Mouse (Mus musculus): ENCODE measurements around the gene Myb. TPM values are rescaled to one million over a fixed set of nuclear protein-coding genes. Genes with fewer than 3 reads are reported as not detected.

Myb gene
- polyA plus RNA-seq, 1 experiment, result 82.4 TPM

DNA sequence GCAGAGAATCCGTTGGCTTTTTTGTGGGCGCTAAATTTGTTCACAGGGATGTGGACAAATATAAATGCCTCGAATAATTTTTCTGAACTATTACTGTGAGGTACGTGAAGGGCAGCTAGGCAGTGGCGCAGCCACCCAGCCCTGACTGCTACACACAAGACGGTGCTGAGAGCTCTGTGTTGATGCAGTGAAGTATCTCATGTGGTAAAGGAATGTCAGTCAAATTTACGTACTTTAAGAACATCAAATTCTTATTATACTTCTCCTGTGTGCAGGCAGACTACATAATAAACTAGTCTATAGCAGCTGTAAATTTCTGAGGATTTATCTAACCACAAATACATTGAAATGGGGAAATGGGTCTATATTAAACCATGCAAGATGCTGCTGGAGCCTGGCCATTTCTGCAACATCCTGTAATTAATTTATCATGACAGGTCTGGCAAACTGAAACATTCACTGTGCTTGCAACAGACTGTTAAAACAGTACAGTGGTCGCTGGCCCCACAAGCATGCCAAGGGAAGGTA is 77.3 kb downstream of the Myb start:
- TF ChIP-seq POLR2A (IDR thresholded peaks at IDR 0.05; ENCODE audit: insufficient read depth, low read depth, low read length) (no peak), CTCF (IDR thresholded peaks at IDR 0.05; ENCODE audit: insufficient read depth, low read depth, low read length) (no peak)
- WGBS, result 46% methylated on average over 8 of the region's 8 CpGs

DNA sequence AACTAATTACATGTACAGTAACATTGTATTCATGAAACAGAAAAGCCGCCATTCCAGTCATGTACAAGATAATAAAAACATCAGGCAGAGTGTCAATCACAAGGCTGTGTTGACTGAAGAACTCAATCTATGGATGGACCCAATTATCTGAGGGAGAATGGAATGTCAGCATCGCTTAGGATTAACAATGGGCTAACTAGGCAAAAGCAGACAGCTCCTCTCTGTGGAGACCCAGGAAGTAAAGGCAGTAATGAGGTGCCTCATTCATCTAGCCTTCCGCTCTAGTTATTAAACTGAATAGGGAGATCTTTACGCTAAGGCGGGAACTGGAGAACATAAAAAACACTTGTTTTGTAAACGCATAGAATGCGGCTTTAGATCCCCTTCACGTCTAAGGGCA is 78.3 kb downstream of the Myb start:
- H3K4me3 ChIP-seq (ENCODE audit: insufficient read depth, low read depth, low read length), result no peak overlapping the region
- TF ChIP-seq POLR2A (IDR thresholded peaks at IDR 0.05; ENCODE audit: insufficient read depth, low read depth, low read length) (no peak), CTCF (IDR thresholded peaks at IDR 0.05; ENCODE audit: insufficient read depth, low read depth, low read length) (no peak)

More for the DNA sequence above, 77.3 kb downstream of the Myb start:
- Histone ChIP-seq H3K27ac (ENCODE audit: insufficient read depth, low read depth, low read length) (no peak overlapping the region), H3K4me3 (ENCODE audit: insufficient read depth, low read depth, low read length) (no peak overlapping the region), H3K4me1 (ENCODE audit: control insufficient read depth, insufficient read depth, low read length) (no peaks in the 10 kb centered on the region)

DNA sequence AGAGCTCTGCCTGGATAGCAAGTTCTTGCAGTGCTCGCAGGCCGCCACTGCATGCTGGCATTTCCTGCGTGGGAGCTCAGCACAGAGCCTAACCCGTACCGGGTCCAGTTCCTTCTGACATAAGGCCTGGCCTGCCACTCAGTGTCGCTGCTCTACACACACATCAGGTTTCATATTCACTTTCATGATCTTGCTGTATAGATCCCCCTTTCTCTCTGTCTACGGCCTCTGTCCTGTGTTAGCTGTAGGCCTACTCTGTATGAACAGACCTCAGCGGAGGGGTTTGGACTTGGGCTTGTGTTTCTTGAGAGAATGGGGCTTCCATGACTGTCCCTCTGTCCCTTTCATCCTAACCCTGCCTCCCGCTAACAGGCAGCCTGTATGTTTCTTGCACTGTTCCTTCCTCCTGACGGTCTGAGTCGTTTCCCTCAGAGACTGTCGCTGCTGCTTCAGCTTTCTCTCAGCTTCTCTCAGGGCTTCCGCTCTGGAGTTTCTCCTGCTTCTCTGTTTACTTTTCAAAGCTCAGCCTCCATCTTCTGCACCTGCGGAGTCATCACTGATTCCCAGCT is 83.5 kb downstream of the Myb start:
- Histone ChIP-seq H3K4me1 (ENCODE audit: control insufficient read depth, insufficient read depth, low read length) (no peaks in the 10 kb centered on the region), H3K27ac (ENCODE audit: insufficient read depth, low read depth, low read length) (no peak overlapping the region), H3K4me3 (ENCODE audit: insufficient read depth, low read depth, low read length) (no peak overlapping the region)
- TF ChIP-seq CTCF (IDR thresholded peaks at IDR 0.05; ENCODE audit: insufficient read depth, low read depth, low read length) (no peak), POLR2A (IDR thresholded peaks at IDR 0.05; ENCODE audit: insufficient read depth, low read depth, low read length) (no peak)
- 84% methylated on average over 14 of the region's 14 CpGs for WGBS

More for the DNA sequence above, 78.3 kb downstream of the Myb start:
- 39% methylated on average over 8 of the region's 8 CpGs for WGBS
- no peak overlapping the region for H3K27ac ChIP-seq (ENCODE audit: insufficient read depth, low read depth, low read length)
- H3K4me1 ChIP-seq (ENCODE audit: control insufficient read depth, insufficient read depth, low read length), result no peaks in the 10 kb centered on the region

DNA sequence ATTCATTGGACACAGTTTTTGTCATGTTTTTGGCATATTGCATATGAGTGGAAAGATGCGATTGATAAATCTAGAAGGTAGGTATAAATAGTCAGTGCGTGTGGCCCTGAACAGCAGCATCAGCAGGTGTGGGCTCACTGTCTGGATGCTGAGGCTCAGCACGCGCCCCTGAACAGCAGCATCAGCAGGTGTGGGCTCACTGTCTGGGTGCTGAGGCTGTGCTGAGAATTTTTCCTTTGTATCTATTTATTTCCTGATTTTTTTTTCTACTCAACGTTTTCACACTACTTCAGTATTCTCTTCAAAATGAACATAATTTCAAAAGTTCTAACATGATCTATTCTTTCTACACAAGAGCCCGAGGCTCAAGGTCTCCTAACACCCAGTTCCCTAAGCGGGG is 84.1 kb downstream of the Myb start:
- no peak overlapping the region for H3K27ac ChIP-seq (ENCODE audit: insufficient read depth, low read depth, low read length)
- no peak for TF ChIP-seq POLR2A (IDR thresholded peaks at IDR 0.05; ENCODE audit: insufficient read depth, low read depth, low read length)
- 90% methylated on average over 7 of the region's 7 CpGs for WGBS
- no peaks in the 10 kb centered on the region for H3K4me1 ChIP-seq (ENCODE audit: control insufficient read depth, insufficient read depth, low read length)
- no peak overlapping the region for H3K4me3 ChIP-seq (ENCODE audit: insufficient read depth, low read depth, low read length)

DNA sequence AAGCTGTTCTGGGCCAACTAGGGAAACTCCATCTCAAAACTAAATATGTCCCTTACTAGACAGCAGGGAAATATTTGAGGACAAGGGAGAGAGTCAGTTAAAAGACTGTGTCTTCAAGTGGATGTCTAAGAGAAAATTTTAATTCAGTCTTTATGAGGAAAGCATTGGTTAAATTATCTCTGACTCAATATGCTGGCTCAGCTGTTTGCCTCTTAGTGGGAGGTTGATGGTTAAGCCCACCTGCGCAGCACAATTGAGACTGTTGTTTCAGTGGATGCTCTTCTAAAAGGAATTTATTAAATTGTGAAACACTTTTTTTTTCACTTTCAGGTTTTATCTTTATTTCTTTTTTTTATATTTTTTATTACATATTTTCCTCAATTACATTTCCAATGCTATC is 84.6 kb downstream of the Myb start:
- Histone ChIP-seq H3K4me1 (ENCODE audit: control insufficient read depth, insufficient read depth, low read length) (no peaks in the 10 kb centered on the region), H3K27ac (ENCODE audit: insufficient read depth, low read depth, low read length) (no peak overlapping the region), H3K4me3 (ENCODE audit: insufficient read depth, low read depth, low read length) (no peak overlapping the region)
- TF ChIP-seq POLR2A (IDR thresholded peaks at IDR 0.05; ENCODE audit: insufficient read depth, low read depth, low read length) (no peak), CTCF (IDR thresholded peaks at IDR 0.05; ENCODE audit: insufficient read depth, low read depth, low read length) (no peak)
- 96% methylated on average over 1 of the region's 1 CpGs for WGBS

Other genes starting within 250 kb of the Myb start
- gene Ahi1, start 208.4 kb downstream of the Myb start, polyA plus RNA-seq (2012; ENCODE audit: insufficient read depth, insufficient read length, low replicate concordance, missing spikeins), result 62.6 TPM in 1 of 2 replicates, not detected in the other
- not detected in 2 replicates for gene Hbs1l, start 135.0 kb upstream of the Myb start, polyA plus RNA-seq (2012; ENCODE audit: insufficient read depth, insufficient read length, low replicate concordance, missing spikeins)
- gene Aldh8a1, start 216.3 kb upstream of the Myb start, polyA plus RNA-seq (2012; ENCODE audit: insufficient read depth, insufficient read length, low replicate concordance, missing spikeins), result not detected in 2 replicates

Data from olfactory bulb, adult 2 months (tissue).